18 mouse cellular contexts compared by ENCODE assay signal in the genomic region with DNA sequence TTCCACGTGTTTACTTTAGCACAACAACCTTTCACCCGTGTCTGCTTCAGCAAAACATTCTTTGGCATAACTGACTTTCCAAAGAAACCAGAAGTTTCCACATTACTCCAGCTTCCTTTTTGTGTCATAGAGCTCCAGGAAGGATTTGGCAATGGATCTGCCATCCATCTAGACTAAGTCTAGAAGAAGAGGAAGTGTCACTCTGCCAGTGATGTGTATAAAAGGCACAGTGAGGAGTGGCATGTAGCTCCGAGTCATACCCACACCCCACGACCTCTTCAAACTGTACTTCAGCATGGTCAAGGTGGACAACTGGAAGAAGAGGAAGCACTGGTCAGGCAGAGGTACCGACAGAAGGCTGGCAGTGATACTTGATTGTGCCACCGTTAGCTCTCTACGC. TPM values are rescaled to one million over a fixed set of nuclear protein-coding genes. Genes with fewer than 3 reads are reported as not detected.
DNase-seq lines count a peak whose midpoint lies in the region; ATAC-seq and TF ChIP-seq lines count a peak whose summit lies in the region.
"Had no signal": no experiment of that assay in that cellular context is flagged by ENCODE, and none has a peak within 500 bp of the region (broad histone marks: within the 10 kb centered on the region; RNA-seq: fewer than 3 reads in every experiment).

No protein-coding gene starts in this region.

- WGBS in forebrain, embryonic 11.5 days = 83% methylated on average over 7 of the region's 7 CpGs
- 87% methylated on average over 7 of the region's 7 CpGs for WGBS in forebrain, embryonic 15.5 days
- WGBS in lung, embryonic 15.5 days = 73% methylated on average over 7 of the region's 7 CpGs
- 75% methylated on average over 7 of the region's 7 CpGs for WGBS in stomach, postnatal 0 days

- H3K9me3 ChIP-seq in forebrain, embryonic 11.5 days (ENCODE audit: control insufficient read depth, low read length) = no peaks in the 10 kb centered on the region
- H3K9me3 ChIP-seq in forebrain, embryonic 15.5 days = no peaks in the 10 kb centered on the region
- H3K9me3 ChIP-seq in lung, embryonic 15.5 days = no peaks in the 10 kb centered on the region
- H3K9me3 ChIP-seq in stomach, postnatal 0 days (ENCODE audit: control insufficient read depth, low read length) = no peaks in the 10 kb centered on the region
- H3K9me3 ChIP-seq: embryonic facial prominence, embryonic 15.5 days; heart, embryonic 15.5 days; limb, embryonic 13.5 days; liver, embryonic 15.5 days; midbrain, embryonic 15.5 days; neural tube, embryonic 13.5 days had no signal

- peak; percentile 26 for DNase-seq in forebrain, embryonic 11.5 days (ENCODE audit: low spot score)
- no peak for DNase-seq in lung, postnatal 14 days
- no peak for DNase-seq in stomach, postnatal 0 days (ENCODE audit: low spot score)
- DNase-seq in frontal cortex, postnatal 10 days (ENCODE audit: low spot score in 2 of 2) = no peak

- no peak overlapping the region for H3K9ac ChIP-seq in forebrain, embryonic 11.5 days (ENCODE audit: low read length)
- no peak overlapping the region for H3K9ac ChIP-seq in forebrain, embryonic 15.5 days (replicated peaks)
- H3K9ac ChIP-seq in lung, embryonic 15.5 days = no peak overlapping the region
- no peak overlapping the region for H3K9ac ChIP-seq in stomach, postnatal 0 days (ENCODE audit: low read length)
- H3K9ac ChIP-seq: embryonic facial prominence, embryonic 15.5 days; forebrain, postnatal 0 days; heart, embryonic 15.5 days; hindbrain, embryonic 14.5 days; limb, embryonic 13.5 days; liver, embryonic 15.5 days; midbrain, embryonic 15.5 days; neural tube, embryonic 13.5 days had no signal

- no peaks in the 10 kb centered on the region for H3K36me3 ChIP-seq in forebrain, embryonic 11.5 days (ENCODE audit: control insufficient read depth, insufficient read depth, low read length)
- H3K36me3 ChIP-seq in forebrain, embryonic 15.5 days = no peaks in the 10 kb centered on the region
- H3K36me3 ChIP-seq in lung, embryonic 15.5 days = no peaks in the 10 kb centered on the region
- no peaks in the 10 kb centered on the region for H3K36me3 ChIP-seq in stomach, postnatal 0 days (ENCODE audit: control insufficient read depth, insufficient read depth, low read length)
- H3K36me3 ChIP-seq: embryonic facial prominence, embryonic 15.5 days; heart, embryonic 15.5 days; limb, embryonic 13.5 days; liver, embryonic 15.5 days; midbrain, embryonic 15.5 days; neural tube, embryonic 13.5 days had no signal

- no peak for TF ChIP-seq EP300 in stomach, postnatal 0 days (optimal IDR thresholded peaks at IDR 0.05)

- H3K4me1 ChIP-seq in forebrain, embryonic 11.5 days (replicated peaks; ENCODE audit: control insufficient read depth, insufficient read depth, low read length) = no peaks in the 10 kb centered on the region
- H3K4me1 ChIP-seq in forebrain, embryonic 15.5 days = peaks cover 3% of the 10 kb centered on the region; the same call in 1 of the 2 replicates
- H3K4me1 ChIP-seq in lung, embryonic 15.5 days = peaks cover 13% of the 10 kb centered on the region; the same call in 1 of the 2 replicates
- H3K4me1 ChIP-seq in stomach, postnatal 0 days (replicated peaks; ENCODE audit: control insufficient read depth, insufficient read depth) = no peaks in the 10 kb centered on the region
- H3K4me1 ChIP-seq: embryonic facial prominence, embryonic 15.5 days; limb, embryonic 13.5 days; liver, embryonic 15.5 days had no signal

- H3K4me2 ChIP-seq in forebrain, embryonic 11.5 days (ENCODE audit: low read depth, low read length, severe bottlenecking) = no peak overlapping the region
- H3K4me2 ChIP-seq in forebrain, embryonic 15.5 days (replicated peaks) = no peak overlapping the region
- H3K4me2 ChIP-seq in lung, embryonic 15.5 days = no peak overlapping the region
- H3K4me2 ChIP-seq in stomach, postnatal 0 days (replicated peaks; ENCODE audit: low read depth) = no peak overlapping the region
- H3K4me2 ChIP-seq: embryonic facial prominence, embryonic 15.5 days; heart, embryonic 15.5 days; hindbrain, embryonic 14.5 days; limb, embryonic 13.5 days; liver, embryonic 15.5 days; midbrain, embryonic 15.5 days; neural tube, embryonic 13.5 days had no signal

- H3K27ac ChIP-seq in forebrain, embryonic 11.5 days (ENCODE audit: low read depth, low read length) = no peak overlapping the region
- no peak overlapping the region for H3K27ac ChIP-seq in forebrain, embryonic 15.5 days (replicated peaks)
- H3K27ac ChIP-seq in lung, embryonic 15.5 days = no peak overlapping the region
- no peak overlapping the region for H3K27ac ChIP-seq in stomach, postnatal 0 days (replicated peaks)
- H3K27ac ChIP-seq: embryonic facial prominence, embryonic 15.5 days; heart, embryonic 15.5 days; hindbrain, embryonic 14.5 days; layer of hippocampus, adult 2 months; limb, embryonic 13.5 days; liver, embryonic 15.5 days; midbrain, embryonic 15.5 days; neural tube, embryonic 13.5 days had no signal

- ATAC-seq in forebrain, embryonic 11.5 days (replicated peaks; ENCODE audit: low FRiP score) = no peak
- no peak for ATAC-seq in forebrain, embryonic 15.5 days (replicated peaks)
- 0 out of 2 replicates have a peak, but pooled peaks have one; percentile 9 for ATAC-seq in lung, embryonic 15.5 days (ENCODE audit: borderline replicate concordance, extremely low read depth, low FRiP score, low TSS enrichment)
- ATAC-seq in granulocyte monocyte progenitor cell, adult 5-6 weeks (replicated peaks; ENCODE audit: poor library complexity, severe bottlenecking) = peak; percentile 95
- ATAC-seq in stomach, postnatal 0 days (ENCODE audit: low FRiP score, low TSS enrichment) = peak; percentile 54; the same call in 1 of the 2 replicates
- ATAC-seq: inflammation-experienced regulatory T-cells, adult 6 months; midbrain, embryonic 15.5 days had no signal

- H3K4me3 ChIP-seq in forebrain, embryonic 11.5 days (ENCODE audit: low read depth, low read length) = no peak overlapping the region
- H3K4me3 ChIP-seq in forebrain, embryonic 15.5 days = no peak overlapping the region
- no peak overlapping the region for H3K4me3 ChIP-seq in lung, embryonic 15.5 days
- H3K4me3 ChIP-seq in stomach, postnatal 0 days (ENCODE audit: low read depth, low read length) = no peak overlapping the region
- H3K4me3 ChIP-seq: embryonic facial prominence, embryonic 15.5 days; heart, embryonic 15.5 days; layer of hippocampus, adult 2 months; limb, embryonic 13.5 days; liver, embryonic 15.5 days; midbrain, embryonic 15.5 days; myocyte; neural tube, embryonic 13.5 days had no signal

- no peaks in the 10 kb centered on the region for H3K27me3 ChIP-seq in forebrain, embryonic 11.5 days (ENCODE audit: control insufficient read depth, insufficient read depth, low read length)
- no peaks in the 10 kb centered on the region for H3K27me3 ChIP-seq in forebrain, embryonic 15.5 days
- H3K27me3 ChIP-seq in lung, embryonic 15.5 days = no peaks in the 10 kb centered on the region
- no peaks in the 10 kb centered on the region for H3K27me3 ChIP-seq in stomach, postnatal 0 days (ENCODE audit: control insufficient read depth, insufficient read depth, low read length)
- H3K27me3 ChIP-seq: embryonic facial prominence, embryonic 15.5 days; heart, embryonic 15.5 days; limb, embryonic 13.5 days; midbrain, embryonic 15.5 days; neural tube, embryonic 13.5 days had no signal

- no peak for TF ChIP-seq CTCF in stomach, postnatal 0 days (IDR thresholded peaks at IDR 0.05; ENCODE audit: low read depth)

RNA-seq across cellular contexts. Expression of a gene that starts 46.5 kb away (rescaled TPM):
- 23.8 and 24.9 TPM in 2 replicates for polyA plus RNA-seq in forebrain, embryonic 11.5 days (2014; fragmentation: Nextera tagmentation; extraction: Ambion mirVana)
- polyA plus RNA-seq in forebrain, embryonic 15.5 days (2015; fragmentation: Nextera tagmentation; extraction: Ambion mirVana) = 13.1 and 14.2 TPM in 2 replicates
- polyA plus RNA-seq in lung, embryonic 15.5 days (2015; fragmentation: Nextera tagmentation; extraction: Ambion mirVana) = 31.3 and 38.6 TPM in 2 replicates
- 37.7 and 45.6 TPM in 2 replicates for total RNA-seq in granulocyte monocyte progenitor cell, adult 5-6 weeks (2014; fragmentation: Nextera tagmentation)
- total RNA-seq in granulocyte monocyte progenitor cell, adult 5-6 weeks (2017) = 18.4 and 24.8 TPM in 2 replicates
- 17.0 and 19.4 TPM in 2 replicates for polyA plus RNA-seq in stomach, postnatal 0 days (2015; fragmentation: Nextera tagmentation; extraction: Ambion mirVana)

Comparison
In these comparisons a context has a peak if more than half of its experiments do, and no peak if none do; other contexts are left out.
1. ATAC-seq: peak in lung, embryonic 15.5 days (single experiment), granulocyte monocyte progenitor cell, adult 5-6 weeks (single experiment) and stomach, postnatal 0 days (single experiment); none in forebrain, embryonic 11.5 days (single experiment) and forebrain, embryonic 15.5 days (single experiment).